Comparison of ENCODE assay signal across 26 mouse cellular contexts in genomic region chr9:105839147-105839515, GRCm38 (mm10).
"Had no signal": no experiment of that assay in that cellular context is flagged by ENCODE, and none has a peak within 500 bp of the region (broad histone marks: within the 10 kb centered on the region; RNA-seq: fewer than 3 reads in every experiment).

No protein-coding gene starts in this region.

- H3K36me3 ChIP-seq: heart, embryonic 10.5 days; heart, embryonic 12.5 days; hindbrain, embryonic 10.5 days; hindbrain, embryonic 12.5 days; hindbrain, embryonic 15.5 days; limb, embryonic 10.5 days; limb, embryonic 12.5 days; liver, embryonic 13.5 days; liver, embryonic 15.5 days had no signal

- H3K4me2 ChIP-seq: heart, embryonic 12.5 days; hindbrain, embryonic 12.5 days; hindbrain, embryonic 15.5 days; limb, embryonic 12.5 days; liver, embryonic 11.5 days; liver, embryonic 13.5 days; liver, embryonic 15.5 days had no signal

- H3K4me3 ChIP-seq: gastrocnemius, adult 2 months; heart, embryonic 10.5 days; heart, embryonic 12.5 days; hindbrain, embryonic 10.5 days; hindbrain, embryonic 12.5 days; hindbrain, embryonic 15.5 days; layer of hippocampus, adult 2 months; left cerebral cortex, adult 2 months; limb, embryonic 10.5 days; limb, embryonic 12.5 days; liver, embryonic 13.5 days; liver, embryonic 15.5 days had no signal

- H3K9me3 ChIP-seq: heart, embryonic 10.5 days; heart, embryonic 12.5 days; hindbrain, embryonic 10.5 days; hindbrain, embryonic 12.5 days; hindbrain, embryonic 15.5 days; limb, embryonic 10.5 days; limb, embryonic 12.5 days; liver, embryonic 13.5 days; liver, embryonic 15.5 days had no signal

- H3K4me1 ChIP-seq: hindbrain, embryonic 10.5 days; limb, embryonic 10.5 days; liver, embryonic 13.5 days; liver, embryonic 15.5 days had no signal

- ATAC-seq: hindbrain, postnatal 0 days; intestine, embryonic 16.5 days had no signal

- DNase-seq: gastrocnemius, adult 2 months; gastrocnemius, postnatal 10 days; gastrocnemius, postnatal 25 days; heart, adult 18-20 months; heart, postnatal 10 days; heart, postnatal 4 days; kidney, adult 11 months; kidney, adult 2 months; kidney, postnatal 10 days; kidney, postnatal 25 days; kidney, postnatal 4 days; liver; liver, embryonic 13.5 days had no signal

- H3K27me3 ChIP-seq: heart, embryonic 12.5 days; hindbrain, embryonic 12.5 days; hindbrain, embryonic 15.5 days; limb, embryonic 12.5 days; liver, embryonic 13.5 days; liver, embryonic 15.5 days had no signal

- H3K9ac ChIP-seq: heart, embryonic 12.5 days; hindbrain, embryonic 12.5 days; hindbrain, embryonic 15.5 days; limb, embryonic 12.5 days; liver, embryonic 13.5 days; liver, embryonic 15.5 days had no signal

- H3K27ac ChIP-seq: gastrocnemius, adult 2 months; heart, embryonic 10.5 days; hindbrain, embryonic 10.5 days; hindbrain, embryonic 12.5 days; hindbrain, embryonic 15.5 days; hindbrain, postnatal 0 days; layer of hippocampus, adult 2 months; left cerebral cortex, adult 2 months; limb, embryonic 10.5 days; limb, embryonic 12.5 days; liver, embryonic 13.5 days; liver, embryonic 15.5 days had no signal
